Mouse (Mus musculus) MN1 (cell line): Measurements from ENCODE around the gene Hic2.
A peak's percentile ranks its signal among the peaks of the same experiment; 100 is the strongest.

Experiments
- DNase-seq: peaks from one replicate; pipeline ENCODE4 v3.0.0-alpha.2; 2016; ENCODE audit warnings: low spot score

Gene Hic2

GRCm38 (mm10) chr16:17276164-17277151 is 43.1 kb downstream of the Hic2 start:
- peak; percentile 95 for DNase-seq

DNA sequence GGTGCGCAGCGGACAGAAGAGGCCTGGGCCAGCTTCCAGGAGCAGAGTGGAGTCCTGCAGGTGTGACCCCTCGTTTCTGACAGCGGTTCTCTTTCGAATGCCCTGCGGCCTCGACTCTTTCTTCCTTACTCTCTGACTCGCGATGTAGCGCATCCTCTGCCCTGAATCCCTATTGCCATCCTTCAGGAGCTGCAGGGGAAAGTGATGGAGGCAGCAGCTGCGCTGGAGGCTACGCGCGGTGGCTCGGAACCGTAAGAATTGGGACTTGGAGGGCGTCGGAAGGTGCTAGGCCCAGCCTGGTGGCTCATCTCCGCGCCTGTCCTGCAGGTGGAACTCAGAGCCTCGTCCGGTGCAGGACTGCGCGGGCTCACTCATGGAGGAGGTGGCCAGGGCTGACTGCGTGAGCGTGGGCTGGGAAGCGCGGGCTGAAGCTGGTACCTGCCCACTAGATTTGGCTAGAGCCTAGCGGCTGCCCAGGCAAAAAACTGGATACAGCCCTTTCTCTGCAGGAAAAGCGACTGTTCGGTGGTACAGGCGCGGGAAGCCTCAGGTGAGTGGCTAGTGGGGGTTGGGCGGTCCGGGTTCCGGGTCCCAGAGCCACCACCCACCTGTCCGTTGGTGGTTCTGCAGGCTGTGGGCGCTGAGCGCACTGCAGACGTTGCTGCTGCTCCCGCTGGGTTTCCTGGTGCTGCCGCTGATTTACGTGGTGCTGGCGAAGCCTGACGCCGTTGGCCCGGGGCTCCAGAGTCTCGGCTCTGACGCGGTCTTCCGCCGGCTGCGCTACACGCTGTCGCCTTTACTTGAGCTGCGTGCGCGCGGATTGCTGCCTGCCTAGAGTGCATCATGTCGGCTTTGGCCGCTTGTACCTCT is 44.2 kb downstream of the Hic2 start:
- no peak for DNase-seq

DNA sequence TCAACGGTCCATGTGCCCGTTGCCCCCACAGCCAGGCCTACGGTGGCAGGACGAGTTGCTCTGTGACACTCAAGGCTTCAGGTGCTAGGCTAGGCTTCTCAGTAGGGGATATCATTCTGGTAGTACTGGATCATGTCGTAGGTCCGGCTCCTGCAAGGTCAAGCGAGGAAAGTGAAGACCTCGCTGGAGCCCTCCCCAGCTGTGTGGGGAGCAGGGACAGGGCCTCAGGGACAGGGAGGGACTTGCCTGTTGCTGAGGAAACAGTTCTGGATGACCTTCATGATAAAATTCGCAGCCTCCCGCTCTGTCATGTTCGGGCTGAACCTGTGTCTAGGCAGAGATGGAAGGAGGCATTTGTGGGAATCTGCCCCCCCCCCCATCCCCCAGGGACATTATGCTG is 47.1 kb downstream of the Hic2 start:
- DNase-seq: no peak

- no peak for DNase-seq
Measured at GRCm38 (mm10) chr16:17283151-17283550, 49.8 kb downstream of the Hic2 start.

DNA sequence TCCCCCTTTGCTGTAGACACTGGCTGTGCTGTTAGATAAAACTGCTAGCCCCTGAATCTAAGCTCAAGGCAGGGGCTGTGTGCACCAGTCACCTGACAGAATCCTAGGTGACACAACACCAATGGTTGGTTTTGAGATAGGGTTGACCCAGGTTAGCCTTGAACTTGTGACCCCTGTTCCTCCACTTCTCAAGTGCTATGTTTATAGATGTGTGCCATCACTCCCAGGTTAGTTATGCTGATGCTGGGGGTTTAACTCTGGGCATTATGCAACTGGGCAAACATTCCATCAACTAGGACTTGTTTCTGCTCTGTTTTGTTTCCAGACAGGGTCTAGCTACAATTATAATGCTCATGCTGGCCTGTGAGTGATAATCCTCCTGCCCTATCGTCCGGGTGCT is 53.7 kb downstream of the Hic2 start:
- no peak for DNase-seq

DNA sequence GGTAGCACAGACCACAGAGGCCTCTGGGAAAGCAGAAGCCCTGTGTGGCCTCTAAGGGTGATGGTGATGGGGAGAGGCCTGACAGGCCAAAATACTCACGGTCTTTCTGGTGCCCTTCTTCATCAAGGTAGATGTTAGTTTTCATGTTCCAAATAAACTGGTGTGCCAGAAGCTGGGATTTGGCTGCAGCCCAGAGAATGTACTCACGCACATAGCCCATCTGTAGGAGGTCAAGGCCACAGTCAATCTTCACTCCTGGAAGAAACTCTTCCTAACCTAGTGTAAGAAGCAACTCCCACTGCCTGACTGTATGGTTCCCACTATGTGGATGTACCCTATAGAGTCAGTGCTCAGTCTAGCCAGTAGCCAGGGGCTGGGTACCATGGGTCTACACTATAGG is 57.6 kb downstream of the Hic2 start:
- DNase-seq: no peak

- peak; percentile 70 for DNase-seq
Measured at GRCm38 (mm10) chr16:17292751-17293150, 59.4 kb downstream of the Hic2 start.

DNA sequence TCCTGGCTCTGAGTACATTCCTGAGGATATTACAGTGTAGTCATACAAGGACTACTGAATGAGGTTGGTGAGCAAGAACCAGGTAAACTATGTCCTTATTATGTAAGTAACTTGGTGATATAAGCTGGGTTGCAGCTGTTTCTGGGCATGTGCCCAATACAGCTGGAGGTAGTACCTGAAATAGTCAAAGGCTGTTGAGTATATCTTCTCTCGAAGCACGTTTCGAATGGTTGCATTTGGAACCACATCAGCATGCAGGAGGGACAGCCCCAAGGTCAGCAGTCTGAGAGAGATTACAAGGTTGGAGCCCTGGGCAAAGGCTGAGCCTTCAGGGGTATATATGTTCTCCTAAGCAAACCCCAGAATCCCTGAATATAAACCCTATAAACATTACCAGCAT is 67.4 kb downstream of the Hic2 start:
- DNase-seq: no peak

GRCm38 (mm10) chr16:17303521-17304245 is 70.3 kb downstream of the Hic2 start:
- DNase-seq: no peak

DNA sequence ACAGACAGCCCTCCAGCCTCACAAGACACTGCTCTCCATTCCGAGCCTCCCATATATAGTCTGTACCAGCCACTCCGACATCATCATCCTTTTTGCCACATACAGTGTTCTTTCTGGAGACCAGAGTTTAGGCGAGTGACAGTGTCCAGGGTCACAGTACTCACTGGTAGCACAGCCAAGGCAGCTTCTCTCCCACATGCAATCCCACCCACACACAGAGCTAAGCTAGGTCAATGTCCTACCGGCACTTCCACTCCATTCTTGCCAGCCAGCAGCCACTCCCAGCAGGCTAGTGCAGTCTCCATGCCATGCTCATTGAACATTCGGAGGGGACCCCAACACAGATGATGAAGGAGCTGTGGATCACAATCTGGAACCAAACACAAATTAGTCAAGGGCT is 74.1 kb downstream of the Hic2 start:
- DNase-seq: no peak

- DNase-seq: no peak
Measured at GRCm38 (mm10) chr16:17309036-17309435, 75.7 kb downstream of the Hic2 start.

GRCm38 (mm10) chr16:17312531-17312930 is 79.2 kb downstream of the Hic2 start:
- no peak for DNase-seq
